Comparison of ENCODE assay signal across 7 mouse cellular contexts in the genomic region with DNA sequence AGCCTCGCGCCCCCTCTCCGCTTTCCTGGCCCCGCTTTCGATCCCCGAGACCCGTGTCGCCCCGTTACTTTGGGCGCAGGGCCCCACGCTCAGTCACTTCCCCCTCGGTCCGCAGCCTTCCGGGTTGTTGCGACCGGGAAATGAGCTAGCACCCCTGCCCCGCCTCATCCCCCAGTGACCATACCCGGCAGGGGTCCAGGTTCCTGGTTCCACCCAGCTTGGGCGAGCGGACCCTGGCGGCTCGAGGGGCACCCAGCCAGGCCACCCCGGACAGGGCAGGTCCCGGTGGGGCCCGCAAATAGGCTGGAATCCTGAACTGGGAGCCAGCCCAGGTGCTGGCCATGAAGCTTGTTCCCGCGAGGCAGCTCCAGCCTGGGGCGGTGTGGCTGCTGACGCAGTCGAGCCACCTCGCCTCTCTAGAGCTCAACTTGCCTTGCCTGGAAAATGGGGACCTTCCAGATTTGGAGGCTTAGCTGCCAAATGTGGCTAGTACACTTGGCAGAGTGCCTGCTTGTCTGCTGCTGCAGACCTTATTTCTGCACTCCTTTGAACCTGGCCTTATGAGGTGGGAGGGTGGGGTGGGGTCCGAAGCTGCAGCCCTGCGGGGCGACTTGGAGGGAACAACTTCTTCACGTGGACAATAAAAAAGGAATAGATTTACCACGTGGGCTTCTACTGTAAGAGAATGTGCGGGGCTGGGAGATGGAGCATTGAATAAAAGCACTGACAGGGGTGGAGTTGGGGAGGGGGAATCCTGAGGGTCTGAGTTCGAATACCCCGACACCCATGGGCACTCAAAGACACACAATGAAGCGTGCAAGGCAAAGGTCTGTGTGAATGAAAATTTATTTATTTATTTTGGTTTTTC. TPM values are rescaled to one million over a fixed set of nuclear protein-coding genes. Genes with fewer than 3 reads are reported as not detected.
A peak's percentile ranks its signal among the peaks of the same experiment; 100 is the strongest.
DNase-seq lines count a peak whose midpoint lies in the region; ATAC-seq and TF ChIP-seq lines count a peak whose summit lies in the region.

No protein-coding gene starts in this region.

- peak overlapping the region; percentile 35; the same call in 1 of the 2 replicates for H3K9ac ChIP-seq in forebrain, postnatal 0 days
- H3K9ac ChIP-seq in hindbrain, embryonic 12.5 days, result peak overlapping the region; percentile 64
- peak overlapping the region; percentile 54 for H3K9ac ChIP-seq in limb, embryonic 15.5 days
- H3K9ac ChIP-seq in midbrain, embryonic 15.5 days, result peak overlapping the region; percentile 30; the same call in 1 of the 2 replicates

- H3K4me2 ChIP-seq in forebrain, postnatal 0 days (ENCODE audit: low read depth), result peak overlapping the region; percentile 56
- H3K4me2 ChIP-seq in hindbrain, embryonic 12.5 days (replicated peaks), result peak overlapping the region; percentile 75
- H3K4me2 ChIP-seq in limb, embryonic 15.5 days, result peak overlapping the region; percentile 73
- H3K4me2 ChIP-seq in midbrain, embryonic 15.5 days, result peak overlapping the region; percentile 51

- 22% methylated on average over 29 of the region's 40 CpGs for WGBS in forebrain, postnatal 0 days
- 19% methylated on average over 38 of the region's 40 CpGs for WGBS in hindbrain, embryonic 12.5 days
- WGBS in limb, embryonic 15.5 days, result 10% methylated on average over 33 of the region's 40 CpGs
- WGBS in midbrain, embryonic 15.5 days, result 18% methylated on average over 40 of the region's 40 CpGs

- DNase-seq in ES-CJ7 (ENCODE audit: low read depth, low spot score), result peak; percentile 42
- peak; percentile 53 to 71 for DNase-seq in adrenal gland, adult 18-20 months (ENCODE audit: low spot score in 2 of 2)
- DNase-seq in forebrain, postnatal 0 days, result peak; percentile 41
- DNase-seq in splenic B cell, adult 2 months (ENCODE audit: low read depth, low spot score), result peak; percentile 66

- H3K4me3 ChIP-seq in forebrain, postnatal 0 days (ENCODE audit: low read depth, low read length), result peak overlapping the region; percentile 43
- peak overlapping the region; percentile 46 for H3K4me3 ChIP-seq in hindbrain, embryonic 12.5 days
- peak overlapping the region; percentile 66 for H3K4me3 ChIP-seq in limb, embryonic 15.5 days
- H3K4me3 ChIP-seq in midbrain, embryonic 15.5 days, result peak overlapping the region; percentile 39

- no peaks in the 10 kb centered on the region for H3K9me3 ChIP-seq in forebrain, postnatal 0 days (ENCODE audit: low read length)
- peaks cover 4% of the 10 kb centered on the region; the same call in 1 of the 2 replicates for H3K9me3 ChIP-seq in hindbrain, embryonic 12.5 days (replicated peaks)
- H3K9me3 ChIP-seq in limb, embryonic 15.5 days, result no peaks in the 10 kb centered on the region
- no peaks in the 10 kb centered on the region for H3K9me3 ChIP-seq in midbrain, embryonic 15.5 days

- no peak for TF ChIP-seq CTCF in forebrain, postnatal 0 days (IDR thresholded peaks at IDR 0.05; ENCODE audit: low read depth)

- peaks cover 9% of the 10 kb centered on the region for H3K36me3 ChIP-seq in forebrain, postnatal 0 days (ENCODE audit: insufficient read depth)
- H3K36me3 ChIP-seq in hindbrain, embryonic 12.5 days, result peaks cover 20% of the 10 kb centered on the region
- H3K36me3 ChIP-seq in limb, embryonic 15.5 days, result peaks cover 11% of the 10 kb centered on the region
- peaks cover 9% of the 10 kb centered on the region for H3K36me3 ChIP-seq in midbrain, embryonic 15.5 days (replicated peaks)
- H3K36me3 ChIP-seq in splenic B cell, adult 2 months (ENCODE audit: control insufficient read depth, insufficient read depth, low read length, poor library complexity, severe bottlenecking), result no peaks in the 10 kb centered on the region; the same call in 1 of the 2 replicates

- no peak overlapping the region for H3K27ac ChIP-seq in forebrain, postnatal 0 days (ENCODE audit: low read depth, low read length)
- no peak overlapping the region for H3K27ac ChIP-seq in hindbrain, embryonic 12.5 days
- peak overlapping the region; percentile 83 for H3K27ac ChIP-seq in limb, embryonic 15.5 days
- H3K27ac ChIP-seq in midbrain, embryonic 15.5 days, result no peak overlapping the region

- H3K4me1 ChIP-seq in forebrain, postnatal 0 days (ENCODE audit: insufficient read depth), result no peaks in the 10 kb centered on the region
- peaks cover 12% of the 10 kb centered on the region for H3K4me1 ChIP-seq in hindbrain, embryonic 12.5 days
- H3K4me1 ChIP-seq in limb, embryonic 15.5 days, result peaks cover 49% of the 10 kb centered on the region
- H3K4me1 ChIP-seq in midbrain, embryonic 15.5 days, result peaks cover 5% of the 10 kb centered on the region

- ATAC-seq in forebrain, postnatal 0 days, result peak; percentile 7; the same call in 1 of the 2 replicates
- peak; percentile 32; the same call in 1 of the 2 replicates for ATAC-seq in hindbrain, embryonic 12.5 days (ENCODE audit: low FRiP score)
- ATAC-seq in limb, embryonic 15.5 days (ENCODE audit: insufficient number of reproducible peaks, low FRiP score, low TSS enrichment, low read depth), result no peak; the same call in 1 of the 2 replicates
- peak; percentile 22; the same call in 1 of the 2 replicates for ATAC-seq in midbrain, embryonic 15.5 days (replicated peaks)

- H3K27me3 ChIP-seq in forebrain, postnatal 0 days (ENCODE audit: insufficient read depth, low read length), result peaks cover 7% of the 10 kb centered on the region; the same call in 1 of the 2 replicates
- peaks cover 30% of the 10 kb centered on the region for H3K27me3 ChIP-seq in hindbrain, embryonic 12.5 days
- H3K27me3 ChIP-seq in limb, embryonic 15.5 days, result no peaks in the 10 kb centered on the region
- H3K27me3 ChIP-seq in midbrain, embryonic 15.5 days (replicated peaks), result peaks cover 14% of the 10 kb centered on the region
- no peaks in the 10 kb centered on the region for H3K27me3 ChIP-seq in splenic B cell, adult 2 months (ENCODE audit: control insufficient read depth, insufficient read depth, low read length, poor library complexity, severe bottlenecking)

RNA-seq across cellular contexts. Expression of a gene that starts 0.8 kb away (rescaled TPM):
- 100 to 1,000 TPM; 210 to 225 TPM for total RNA-seq in adrenal gland, adult 18-20 months (2021)
- 28.6 and 34.2 TPM in 2 replicates for total RNA-seq in forebrain, postnatal 0 days (2014; rRNA removed)
- 59.9 and 67.1 TPM in 2 replicates for polyA plus RNA-seq in forebrain, postnatal 0 days (2015; fragmentation: Nextera tagmentation; extraction: Ambion mirVana)
- 95.5 and 108 TPM in 2 replicates for polyA plus RNA-seq in hindbrain, embryonic 12.5 days (2016; fragmentation: Nextera tagmentation; extraction: Ambion mirVana)
- 389 and 480 TPM in 2 replicates for polyA plus RNA-seq in limb, embryonic 15.5 days (2015; fragmentation: Nextera tagmentation; extraction: Ambion mirVana)
- 59.5 and 73.1 TPM in 2 replicates for polyA plus RNA-seq in midbrain, embryonic 15.5 days (2015; fragmentation: Nextera tagmentation; extraction: Ambion mirVana)

RNA-seq across cellular contexts. Expression of a gene that starts 25.2 kb away (rescaled TPM):
- 10 to 100 TPM; 77.4 to 84.6 TPM for total RNA-seq in adrenal gland, adult 18-20 months (2021)
- 65.9 and 66.4 TPM in 2 replicates for total RNA-seq in forebrain, postnatal 0 days (2014; rRNA removed)
- 135 and 140 TPM in 2 replicates for polyA plus RNA-seq in forebrain, postnatal 0 days (2015; fragmentation: Nextera tagmentation; extraction: Ambion mirVana)
- 111 and 144 TPM in 2 replicates for polyA plus RNA-seq in hindbrain, embryonic 12.5 days (2016; fragmentation: Nextera tagmentation; extraction: Ambion mirVana)
- 89.2 and 95.1 TPM in 2 replicates for polyA plus RNA-seq in limb, embryonic 15.5 days (2015; fragmentation: Nextera tagmentation; extraction: Ambion mirVana)
- polyA plus RNA-seq in midbrain, embryonic 15.5 days (2015; fragmentation: Nextera tagmentation; extraction: Ambion mirVana), result 102 and 117 TPM in 2 replicates

RNA-seq across cellular contexts. Expression of a gene that starts 25.3 kb away (rescaled TPM):
- 100 to 1,000 TPM; 103 to 110 TPM for total RNA-seq in adrenal gland, adult 18-20 months (2021)
- total RNA-seq in forebrain, postnatal 0 days (2014; rRNA removed), result 127 and 138 TPM in 2 replicates
- polyA plus RNA-seq in forebrain, postnatal 0 days (2015; fragmentation: Nextera tagmentation; extraction: Ambion mirVana), result 166 and 206 TPM in 2 replicates
- polyA plus RNA-seq in hindbrain, embryonic 12.5 days (2016; fragmentation: Nextera tagmentation; extraction: Ambion mirVana), result 210 and 215 TPM in 2 replicates
- polyA plus RNA-seq in limb, embryonic 15.5 days (2015; fragmentation: Nextera tagmentation; extraction: Ambion mirVana), result 168 and 184 TPM in 2 replicates
- polyA plus RNA-seq in midbrain, embryonic 15.5 days (2015; fragmentation: Nextera tagmentation; extraction: Ambion mirVana), result 175 and 176 TPM in 2 replicates

RNA-seq across cellular contexts. Expression of a gene that starts 31.0 kb away (rescaled TPM):
- total RNA-seq in adrenal gland, adult 18-20 months (2021), result not detected
- 0.46 TPM in 1 of 2 replicates, not detected in the other for total RNA-seq in forebrain, postnatal 0 days (2014; rRNA removed)
- polyA plus RNA-seq in forebrain, postnatal 0 days (2015; fragmentation: Nextera tagmentation; extraction: Ambion mirVana), result not detected in 2 replicates
- polyA plus RNA-seq in hindbrain, embryonic 12.5 days (2016; fragmentation: Nextera tagmentation; extraction: Ambion mirVana), result not detected in 2 replicates
- not detected in 2 replicates for polyA plus RNA-seq in limb, embryonic 15.5 days (2015; fragmentation: Nextera tagmentation; extraction: Ambion mirVana)
- not detected in 2 replicates for polyA plus RNA-seq in midbrain, embryonic 15.5 days (2015; fragmentation: Nextera tagmentation; extraction: Ambion mirVana)

RNA-seq across cellular contexts. Expression of a gene that starts 31.2 kb away (rescaled TPM):
- 100 to 1,000 TPM; 131 to 134 TPM for total RNA-seq in adrenal gland, adult 18-20 months (2021)
- total RNA-seq in forebrain, postnatal 0 days (2014; rRNA removed), result 146 and 156 TPM in 2 replicates
- 246 and 273 TPM in 2 replicates for polyA plus RNA-seq in forebrain, postnatal 0 days (2015; fragmentation: Nextera tagmentation; extraction: Ambion mirVana)
- polyA plus RNA-seq in hindbrain, embryonic 12.5 days (2016; fragmentation: Nextera tagmentation; extraction: Ambion mirVana), result 191 and 201 TPM in 2 replicates
- polyA plus RNA-seq in limb, embryonic 15.5 days (2015; fragmentation: Nextera tagmentation; extraction: Ambion mirVana), result 143 and 147 TPM in 2 replicates
- 251 and 263 TPM in 2 replicates for polyA plus RNA-seq in midbrain, embryonic 15.5 days (2015; fragmentation: Nextera tagmentation; extraction: Ambion mirVana)
